Mouse (Mus musculus): ENCODE results near the gene Suco.

Gene Suco

GRCm38 (mm10) chr1:161894553-161894952 lies 18.1 kb upstream of the Suco start:
- no peak for DNase-seq (ENCODE audit: extremely low spot score, low spot score)

DNA sequence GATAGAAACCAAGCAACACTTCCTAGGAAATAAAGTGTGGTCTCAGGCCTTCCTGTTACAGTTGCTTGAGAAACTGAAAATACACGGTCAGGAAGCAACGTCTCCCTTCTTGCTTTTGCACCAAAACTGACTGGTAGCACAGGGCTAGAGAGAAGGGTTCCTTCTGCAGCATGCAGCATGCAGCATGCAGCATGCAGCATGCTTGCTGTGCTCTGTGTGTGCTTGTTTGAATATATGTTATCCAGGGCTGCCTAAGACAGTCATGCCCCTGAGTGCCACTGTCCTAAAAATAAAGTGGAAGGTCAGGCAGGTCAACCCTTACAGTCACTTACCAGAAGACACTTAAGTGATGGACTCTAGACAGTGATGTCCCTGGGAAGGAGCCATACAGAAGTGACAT lies 17.6 kb upstream of the Suco start:
- DNase-seq (ENCODE audit: extremely low spot score, low spot score) = no peak

DNA sequence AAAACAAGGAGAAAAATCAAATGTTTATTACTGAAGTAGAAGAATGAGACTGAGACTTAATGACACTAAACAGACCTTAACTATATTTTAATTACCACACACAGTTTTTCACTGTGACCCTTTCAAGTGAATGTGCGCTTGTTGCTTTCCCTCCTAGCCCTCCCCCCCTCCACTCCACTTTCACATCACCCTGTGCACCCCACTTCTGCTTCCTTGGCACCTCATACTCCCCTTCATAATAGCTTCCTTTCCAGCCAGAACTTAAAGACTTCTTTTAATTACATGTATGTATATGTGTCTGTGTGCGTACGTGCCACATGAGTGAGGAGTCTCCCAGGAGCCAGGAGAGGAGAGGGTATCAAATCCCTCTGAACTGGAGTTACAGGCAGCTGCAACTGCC lies 12.3 kb upstream of the Suco start:
- no peak for DNase-seq (ENCODE audit: extremely low spot score, low spot score)

DNA sequence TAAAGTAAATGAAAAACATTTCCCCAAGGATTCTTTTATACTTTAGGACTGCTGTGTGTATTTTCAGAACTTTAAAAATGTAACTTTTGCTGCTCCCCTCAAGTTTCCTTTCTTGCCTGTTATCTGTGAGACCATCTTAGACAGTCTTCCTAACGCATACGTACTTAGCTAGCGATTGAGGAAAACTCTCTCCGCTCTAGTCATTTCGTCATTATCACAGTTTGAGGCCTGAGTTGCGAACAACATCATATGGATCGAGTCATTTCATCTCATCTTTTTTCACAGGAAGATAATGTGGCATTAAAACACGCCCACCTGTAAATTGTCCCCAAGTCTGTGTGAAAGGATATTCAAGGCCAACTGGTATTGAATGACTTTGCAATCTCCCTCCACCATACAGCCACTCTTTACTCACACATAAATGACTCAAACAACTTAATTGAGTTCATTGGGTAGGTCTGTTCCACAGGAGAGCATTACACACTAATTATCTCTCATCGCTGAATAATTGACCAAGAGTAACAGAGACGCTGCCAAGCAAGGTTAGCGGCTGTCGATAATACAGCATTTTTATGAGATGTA lies 11.3 kb upstream of the Suco start:
- DNase-seq (ENCODE audit: extremely low spot score, low spot score) = no peak

GRCm38 (mm10) chr1:161885762-161886161 lies 9.3 kb upstream of the Suco start:
- DNase-seq (ENCODE audit: extremely low spot score, low spot score) = no peak

GRCm38 (mm10) chr1:161877580-161878142 lies 1.2 kb upstream of the Suco start:
- no peak for DNase-seq (ENCODE audit: extremely low spot score, low spot score)

GRCm38 (mm10) chr1:161875706-161876552 lies 553 bp downstream of the Suco start:
- DNase-seq (ENCODE audit: extremely low spot score, low spot score) = peak; percentile 41

DNA sequence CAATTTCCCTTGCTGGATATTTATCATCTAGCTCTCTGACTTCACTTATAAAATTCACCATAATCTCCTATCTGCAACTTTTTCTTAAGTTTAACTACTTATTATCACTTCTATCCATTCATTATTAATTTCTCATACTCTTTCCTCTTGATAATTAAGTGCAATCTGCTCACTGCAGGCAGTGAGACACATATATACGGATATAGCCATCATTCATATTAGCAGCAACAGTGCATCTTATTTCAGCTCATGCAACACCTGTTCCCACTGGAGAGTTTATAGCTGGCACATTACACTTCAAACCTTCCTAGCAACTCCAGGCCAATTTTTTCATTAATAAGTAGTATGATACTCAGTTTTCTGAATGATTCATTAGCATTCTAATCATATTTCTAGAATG lies 7.1 kb downstream of the Suco start:
- no peak for DNase-seq (ENCODE audit: extremely low spot score, low spot score)

DNA sequence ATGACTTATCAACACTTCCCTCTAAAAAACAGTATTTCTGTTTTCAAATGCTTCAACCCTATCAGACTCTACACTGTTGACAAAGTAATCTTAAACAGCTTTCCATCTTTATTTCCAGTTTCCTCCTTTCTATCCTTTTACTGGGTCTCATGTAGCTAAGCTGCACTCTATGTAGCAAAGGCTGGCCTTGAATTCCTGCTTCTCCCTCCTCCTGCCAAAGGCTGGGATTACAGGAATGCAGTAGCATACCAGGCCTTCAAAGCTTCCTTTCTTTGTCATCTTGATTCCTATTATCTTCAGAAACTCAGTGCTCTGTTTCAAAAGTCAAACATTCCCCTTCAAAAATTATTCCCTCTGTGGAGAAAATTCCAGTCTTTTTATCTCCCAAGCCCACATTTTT lies 8.1 kb downstream of the Suco start:
- DNase-seq (ENCODE audit: extremely low spot score, low spot score) = no peak

DNA sequence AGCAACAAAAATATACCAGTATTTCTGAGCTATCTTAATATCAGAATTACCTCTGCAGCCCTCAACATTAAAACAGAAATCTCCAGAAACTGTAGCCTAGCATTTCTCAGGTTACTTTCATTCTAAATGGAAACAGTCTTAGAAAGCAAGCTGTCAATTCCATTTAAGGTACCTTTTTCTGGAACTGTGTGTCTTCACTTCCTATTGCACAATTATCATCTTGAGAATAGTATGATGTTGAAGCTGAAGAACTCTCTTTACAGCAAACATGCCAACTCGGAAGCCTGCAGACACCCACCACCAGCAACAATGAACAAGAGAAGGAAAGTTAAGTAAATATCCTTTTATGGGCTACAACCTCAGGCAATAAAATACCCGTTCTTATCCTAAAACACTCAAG lies 12.7 kb downstream of the Suco start:
- DNase-seq (ENCODE audit: extremely low spot score, low spot score) = no peak

- DNase-seq (ENCODE audit: extremely low spot score, low spot score) = no peak
Observed at GRCm38 (mm10) chr1:161859248-161859647, 17.2 kb downstream of the Suco start.

DNA sequence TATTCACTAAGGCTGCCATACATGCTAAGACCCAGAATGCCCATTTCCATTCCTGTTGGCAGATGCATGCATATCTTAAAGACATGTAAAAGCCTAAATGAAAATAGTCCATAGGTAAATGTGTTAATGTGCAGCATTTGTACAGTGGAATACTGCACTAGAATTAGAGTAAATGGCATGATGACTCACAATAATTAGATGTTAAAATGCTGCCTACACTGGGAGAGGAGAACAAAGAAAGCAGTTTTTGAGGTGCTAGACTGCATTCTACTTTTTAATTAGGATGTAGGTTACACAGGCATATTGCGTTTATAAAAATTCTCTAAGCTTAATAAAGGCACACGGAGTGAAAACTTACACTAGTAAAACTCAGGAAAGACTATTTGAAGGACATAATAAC lies 49.8 kb downstream of the Suco start:
- no peak for DNase-seq (ENCODE audit: extremely low spot score, low spot score)

GRCm38 (mm10) chr1:161809428-161809827 lies 67.1 kb downstream of the Suco start:
- DNase-seq (ENCODE audit: extremely low spot score, low spot score) = no peak

- DNase-seq (ENCODE audit: extremely low spot score, low spot score) = no peak
Observed at GRCm38 (mm10) chr1:161808980-161809379, 67.5 kb downstream of the Suco start.

DNA sequence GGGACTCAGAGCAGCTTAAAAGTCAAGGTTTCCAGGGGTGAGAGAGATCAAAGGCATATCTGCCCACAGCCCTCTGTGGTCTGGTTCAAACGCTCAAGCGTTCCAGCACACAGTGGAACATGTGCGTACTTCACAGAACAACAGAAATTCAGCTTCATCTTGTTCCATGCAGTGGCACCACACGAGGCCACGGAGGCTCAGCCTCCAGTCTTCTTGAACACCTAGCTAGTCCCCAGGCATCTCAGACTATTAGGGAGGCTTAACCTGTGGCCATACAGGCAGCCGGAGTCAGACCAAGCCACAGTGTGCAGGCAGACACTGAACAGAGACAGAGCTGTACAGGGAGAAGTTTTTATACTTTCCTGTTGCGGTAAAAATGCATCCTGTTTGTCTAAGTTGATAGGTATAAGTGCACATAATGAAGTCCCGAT lies 71.9 kb downstream of the Suco start:
- no peak for DNase-seq (ENCODE audit: extremely low spot score, low spot score)

- DNase-seq (ENCODE audit: extremely low spot score, low spot score) = no peak
Observed at GRCm38 (mm10) chr1:161801321-161801720, 75.2 kb downstream of the Suco start.

DNA sequence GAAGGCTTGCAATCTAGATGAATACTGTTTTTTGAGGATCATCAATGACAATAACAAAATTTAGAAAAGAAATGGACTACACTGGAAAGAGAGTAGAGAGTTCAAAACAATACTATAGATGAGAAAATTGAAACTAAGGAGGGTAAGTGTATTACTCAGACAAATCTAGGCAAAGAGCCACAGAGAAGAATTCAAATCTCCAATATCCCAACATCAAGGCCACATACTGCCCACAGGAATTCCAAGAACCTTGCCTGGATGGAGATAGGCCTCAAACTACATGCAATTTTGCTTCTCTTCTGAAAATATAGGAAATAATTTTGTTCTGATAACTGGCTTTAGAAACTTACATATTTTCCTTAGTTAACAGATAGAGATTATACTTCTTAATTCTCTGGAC lies 76.2 kb downstream of the Suco start:
- no peak for DNase-seq (ENCODE audit: extremely low spot score, low spot score)

- DNase-seq (ENCODE audit: extremely low spot score, low spot score) = no peak
Observed at GRCm38 (mm10) chr1:161799791-161800190, 76.7 kb downstream of the Suco start.

GRCm38 (mm10) chr1:161798866-161799265 lies 77.6 kb downstream of the Suco start:
- DNase-seq (ENCODE audit: extremely low spot score, low spot score) = no peak

DNA sequence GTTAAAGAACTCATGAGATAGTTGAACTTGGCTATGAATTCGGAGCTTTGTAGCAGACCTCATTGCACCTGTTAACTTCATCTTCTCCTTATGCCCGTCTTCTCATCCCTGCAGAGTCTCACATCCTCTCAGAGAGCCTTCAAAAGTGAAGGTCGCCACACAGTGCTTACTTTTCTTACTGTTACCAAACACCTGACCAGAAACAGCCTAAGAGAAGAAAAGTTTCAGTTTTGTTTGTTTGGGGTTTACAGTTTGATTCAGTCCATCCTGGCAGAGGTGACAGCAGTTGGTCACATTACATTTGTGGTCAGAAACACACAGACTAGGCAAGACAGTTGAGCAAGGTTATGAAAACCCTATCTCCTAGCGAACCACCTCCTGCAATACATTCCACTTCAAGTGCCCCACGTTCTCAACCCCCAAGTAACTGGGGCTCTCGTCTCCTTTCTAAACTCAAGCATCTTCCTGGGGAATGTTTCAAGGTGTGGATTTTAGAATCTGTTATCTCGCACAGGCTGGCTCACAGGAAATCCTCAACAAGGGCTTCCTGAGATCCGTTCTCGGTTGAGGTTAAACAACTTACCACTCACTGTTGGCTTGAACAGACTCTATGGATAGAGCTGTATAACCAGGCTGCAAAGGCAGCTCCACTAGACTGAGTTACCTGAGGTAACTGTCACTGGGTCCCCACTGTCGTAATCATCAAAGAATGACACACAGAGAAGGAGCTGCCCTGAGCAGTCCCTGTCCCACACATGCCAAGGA lies 81.9 kb downstream of the Suco start:
- no peak for DNase-seq (ENCODE audit: extremely low spot score, low spot score)

- DNase-seq (ENCODE audit: extremely low spot score, low spot score) = no peak
Observed at GRCm38 (mm10) chr1:161793321-161793720, 83.2 kb downstream of the Suco start.

DNA sequence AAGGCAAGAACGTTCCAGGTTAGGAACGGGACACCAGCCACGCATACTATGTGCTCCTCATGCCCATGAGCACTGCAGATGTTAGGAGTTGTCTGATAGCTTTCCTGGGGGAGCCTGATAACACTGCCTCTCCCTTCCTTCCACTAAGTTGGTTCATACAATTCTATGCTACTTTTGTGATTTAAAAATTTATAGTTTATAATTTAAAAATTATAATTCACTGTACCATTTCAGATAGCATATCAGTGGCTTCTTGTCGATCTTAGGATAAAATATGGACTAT lies 83.9 kb downstream of the Suco start:
- no peak for DNase-seq (ENCODE audit: extremely low spot score, low spot score)
